Mouse (Mus musculus) CH12.LX (cell line): ENCODE results near the gene Trp53i13. TPM values are rescaled to one million over a fixed set of nuclear protein-coding genes. Genes with fewer than 3 reads are reported as not detected.

Experiments used
- DNase-seq: peaks from one replicate; pipeline ENCODE4 v3.0.0-alpha.2; 2013; ENCODE audit errors: extremely low read depth
- H3K27ac ChIP-seq: 2 replicates; pipeline ENCODE4 v1.5.1; 2012; ENCODE audit warnings: low read depth, mild to moderate bottlenecking, control low read depth, moderate library complexity; ENCODE audit not compliant: insufficient read depth
- H3K27me3 ChIP-seq: replicated peaks from 2 replicates; pipeline ENCODE3; 2012; ENCODE audit warnings: inconsistent platforms
- H3K36me3 ChIP-seq, 2 experiments: replicated peaks in 1 of 2; 2 replicates each; pipeline versions ENCODE3 to v1.6.1; 2012; ENCODE audit warnings: inconsistent platforms in 1 of 2, low read length in 1 of 2, mild to moderate bottlenecking in 1 of 2, mixed read lengths in 1 of 2, moderate library complexity in 1 of 2; ENCODE audit not compliant: control insufficient read depth in 1 of 2, insufficient read depth in 1 of 2
- H3K4me1 ChIP-seq, 2 experiments: 2 replicates each; pipeline ENCODE4 v1.6.1; 2012; ENCODE audit warnings: inconsistent platforms in 1 of 2, moderate library complexity in 1 of 2; ENCODE audit not compliant: insufficient read depth in 2 of 2, control insufficient read depth in 1 of 2
- H3K4me2 ChIP-seq: 2 replicates; pipeline ENCODE4 v1.6.1; 2012; ENCODE audit warnings: low read depth, mild to moderate bottlenecking, control low read depth; ENCODE audit not compliant: poor library complexity, insufficient read depth, severe bottlenecking
- H3K4me3 ChIP-seq, 3 experiments: fragments of 150-350 bp in 1 of 3; sonication (generic) in 1 of 3; replicated peaks in 1 of 3; 2 replicates each; pipeline versions ENCODE3 to v1.5.1; 2011 to 2012; ENCODE audit warnings: low read depth in 2 of 3, low read length in 2 of 3, mild to moderate bottlenecking in 2 of 3, moderate library complexity in 2 of 3, control low read depth in 1 of 3, improper control_type of control experiment in 1 of 3, inconsistent platforms in 1 of 3, mixed read lengths in 1 of 3; ENCODE audit not compliant: poor library complexity in 1 of 3
- H3K79me2 ChIP-seq: replicated peaks from 2 replicates; pipeline ENCODE4 v1.6.1; 2012; ENCODE audit warnings: mild to moderate bottlenecking, moderate library complexity; ENCODE audit not compliant: control insufficient read depth, poor library complexity, insufficient read depth, severe bottlenecking; ENCODE audit errors: extremely low read depth
- H3K9ac ChIP-seq: 2 replicates; pipeline ENCODE4 v1.6.1; 2012; ENCODE audit warnings: low read depth, mild to moderate bottlenecking, control low read depth, moderate library complexity; ENCODE audit not compliant: insufficient read depth
- H3K9me3 ChIP-seq: replicated peaks from 2 replicates; pipeline ENCODE3; 2012; ENCODE audit warnings: low read length, inconsistent platforms, mixed read lengths
- CHD1 ChIP-seq: IDR thresholded peaks from 2 replicates; pipeline ENCODE4 v1.6.1; 2012; ENCODE audit warnings: low read depth, low read length, improper control_type of control experiment, inconsistent platforms
- CHD2 ChIP-seq: IDR thresholded peaks from 2 replicates; pipeline ENCODE4 v1.6.1; 2011; ENCODE audit warnings: low read length, improper control_type of control experiment
- CTCF ChIP-seq, 2 experiments: IDR thresholded peaks in 1 of 2; conservative IDR thresholded peaks in 1 of 2; 2 replicates each; pipeline ENCODE4 v1.5.1; 2011 to 2012; ENCODE audit warnings: low read depth in 2 of 2, low read length in 2 of 2, improper control_type of control experiment in 1 of 2, inconsistent platforms in 1 of 2, mild to moderate bottlenecking in 1 of 2, moderate library complexity in 1 of 2
- ELF1 ChIP-seq: IDR thresholded peaks from 2 replicates; pipeline ENCODE4 v1.6.1; 2014; ENCODE audit warnings: low read depth, mild to moderate bottlenecking, inconsistent platforms, low read length, improper control_type of control experiment
- ETS1 ChIP-seq: conservative IDR thresholded peaks from 2 replicates; pipeline ENCODE4 v1.6.1; 2012; ENCODE audit warnings: low read depth, mild to moderate bottlenecking, inconsistent platforms, low read length, improper control_type of control experiment, moderate library complexity
- GABPA ChIP-seq: IDR thresholded peaks from 2 replicates; pipeline ENCODE4 v1.6.1; 2012; ENCODE audit warnings: low read depth, low read length, improper control_type of control experiment, inconsistent platforms; ENCODE audit not compliant: insufficient replicate concordance
- HCFC1 ChIP-seq: IDR thresholded peaks from 2 replicates; pipeline ENCODE4 v1.6.1; 2012; ENCODE audit warnings: low read depth, mild to moderate bottlenecking, inconsistent platforms, low read length, improper control_type of control experiment
- JUND ChIP-seq: conservative IDR thresholded peaks from 2 replicates; pipeline ENCODE4 v1.6.1; 2011; ENCODE audit warnings: low read depth, low read length, improper control_type of control experiment
- MAZ ChIP-seq: IDR thresholded peaks from 2 replicates; pipeline ENCODE4 v1.6.1; 2012; ENCODE audit warnings: low read depth, mild to moderate bottlenecking, inconsistent platforms, low read length, improper control_type of control experiment, moderate library complexity
- MEF2A ChIP-seq: IDR thresholded peaks from 2 replicates; pipeline ENCODE4 v1.6.1; 2014; ENCODE audit warnings: low read depth, mild to moderate bottlenecking, inconsistent platforms, low read length, improper control_type of control experiment, borderline replicate concordance
- NRF1 ChIP-seq: IDR thresholded peaks from 2 replicates; pipeline ENCODE4 v1.6.1; 2014; ENCODE audit warnings: low read depth, mild to moderate bottlenecking, inconsistent platforms, low read length, improper control_type of control experiment, moderate library complexity
- POLR2A ChIP-seq: IDR thresholded peaks from 2 replicates; pipeline ENCODE4 v1.6.1; 2011; ENCODE audit warnings: low read depth, mild to moderate bottlenecking, improper control_type of control experiment, low read length
- POLR2AphosphoS2 ChIP-seq: IDR thresholded peaks from 2 replicates; pipeline ENCODE4 v1.6.1; 2011; ENCODE audit warnings: low read depth, low read length, improper control_type of control experiment
- RCOR1 ChIP-seq: conservative IDR thresholded peaks from 2 replicates; pipeline ENCODE4 v1.6.1; 2012; ENCODE audit warnings: low read depth, mild to moderate bottlenecking, inconsistent platforms, low read length, improper control_type of control experiment
- SIN3A ChIP-seq: IDR thresholded peaks from 2 replicates; pipeline ENCODE4 v1.6.1; 2012; ENCODE audit warnings: low read length, improper control_type of control experiment, inconsistent platforms
- TBP ChIP-seq: conservative IDR thresholded peaks from 2 replicates; pipeline ENCODE4 v1.6.1; 2011; ENCODE audit warnings: low read depth, low read length, improper control_type of control experiment
- USF1 ChIP-seq: IDR thresholded peaks from 2 replicates; pipeline ENCODE4 v1.6.1; 2014; ENCODE audit warnings: low read depth, mild to moderate bottlenecking, inconsistent platforms, low read length, improper control_type of control experiment
- USF2 ChIP-seq: conservative IDR thresholded peaks from 2 replicates; pipeline ENCODE4 v1.6.1; 2011; ENCODE audit warnings: low read depth, low read length, improper control_type of control experiment
- ZC3H11A ChIP-seq: IDR thresholded peaks from 2 replicates; pipeline ENCODE4 v1.6.1; 2012; ENCODE audit warnings: low read depth, mild to moderate bottlenecking, inconsistent platforms, low read length, improper control_type of control experiment
- ZKSCAN1 ChIP-seq: IDR thresholded peaks from 2 replicates; pipeline ENCODE4 v1.6.1; 2012; ENCODE audit warnings: low read depth, inconsistent platforms, low read length, improper control_type of control experiment, borderline replicate concordance
- ZMIZ1 ChIP-seq: IDR thresholded peaks from 2 replicates; pipeline ENCODE4 v1.6.1; 2012; ENCODE audit warnings: low read depth, mild to moderate bottlenecking, inconsistent platforms, low read length, improper control_type of control experiment
- ZNF384 ChIP-seq: IDR thresholded peaks from 2 replicates; pipeline ENCODE4 v1.6.1; 2012; ENCODE audit warnings: low read depth, low read length, improper control_type of control experiment, inconsistent platforms
- dilution Hi-C: fragments of 300-500 bp; cut with MboI; formaldehyde crosslinking; loops from 2 replicates; pipeline ENCODE4 v1.14.3; 2020; ENCODE audit warnings: low sequenced_read_pairs; ENCODE audit not compliant: extremely low pct_unique_long_range_greater_than_20kb, extremely low pct_ligation_motif_present
- in situ Hi-C: fragments of 300-500 bp; cut with MboI; formaldehyde crosslinking; loops from 3 replicates; pipeline ENCODE4 v1.14.3; 2019; ENCODE audit warnings: low sequenced_read_pairs, low pct_ligation_motif_present, low pct_unique_long_range_greater_than_20kb, mixed read lengths
- polyA plus RNA-seq: library from polyadenylated mRNA; unstranded; fragments of >175 nt; gene quantifications from 2 replicates; pipeline ENCODE4 v1.2.1, GENCODE M21; 2012; ENCODE audit warnings: low read depth; ENCODE audit not compliant: insufficient read length
- total RNA-seq, 2 experiments: library from RNA; depleted of rRNA; stranded (reverse); fragments of 300-350 nt in 1 of 2; fragments of >200 nt in 1 of 2; gene quantifications; 2 replicates each; pipeline ENCODE4 v1.2.3; 2012 to 2014

The Trp53i13 gene
- total and polyA plus RNA-seq, 3 experiments, result 6.7 to 12.8 (median 12.6) TPM

DNA sequence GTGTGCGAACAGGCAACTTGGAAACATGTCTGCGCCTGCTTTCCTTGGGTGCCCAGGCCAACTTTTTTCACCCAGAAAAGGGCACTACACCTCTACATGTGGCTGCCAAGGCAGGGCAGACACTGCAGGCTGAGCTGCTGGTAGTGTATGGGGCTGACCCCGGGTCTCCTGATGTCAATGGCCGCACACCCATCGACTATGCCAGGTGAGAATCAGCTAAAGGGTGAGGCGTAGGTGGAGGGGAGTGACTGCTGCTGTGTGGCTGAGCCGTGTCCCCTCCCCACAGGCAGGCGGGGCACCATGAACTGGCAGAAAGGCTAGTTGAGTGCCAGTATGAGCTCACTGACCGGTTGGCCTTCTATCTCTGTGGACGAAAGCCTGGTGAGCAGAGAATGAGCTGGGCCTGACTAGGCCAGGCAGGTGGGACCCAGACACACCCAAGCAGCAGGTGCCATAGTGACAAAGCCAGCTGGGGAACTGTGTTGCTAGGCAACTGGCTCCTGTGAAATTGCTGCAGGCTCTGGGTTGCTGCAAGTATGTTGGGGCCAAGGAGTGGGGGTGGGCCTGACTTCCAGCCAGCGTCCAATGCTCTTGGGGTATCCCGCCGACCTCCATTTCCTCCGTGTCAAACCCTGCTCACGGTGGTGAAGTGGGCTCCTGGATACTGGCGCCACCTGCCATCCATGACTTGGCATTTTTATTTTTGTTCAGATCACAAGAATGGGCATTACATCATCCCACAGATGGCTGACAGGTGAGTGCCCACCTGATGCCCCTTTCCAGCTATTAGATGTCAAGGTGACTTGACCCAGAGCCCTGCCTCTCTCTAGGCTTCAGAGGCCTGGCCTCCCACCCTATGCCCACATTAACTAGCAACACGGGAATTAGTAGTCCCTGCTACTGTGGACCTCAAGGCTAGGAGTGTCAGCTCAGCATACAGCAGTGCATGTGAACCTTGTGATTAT is 15.1 kb downstream of the Trp53i13 start:
- Histone ChIP-seq H3K4me3 (no peak overlapping the region), H3K4me1 (peaks cover 8 to 39% of the 10 kb centered on the region in 2 experiments), H3K27me3 (no peaks in the 10 kb centered on the region), H3K4me2 (no peak overlapping the region), H3K9me3 (no peaks in the 10 kb centered on the region), H3K79me2 (peaks cover 10% of the 10 kb centered on the region), H3K27ac (0 out of 2 replicates have a peak overlapping the region, but pooled peaks have one; percentile 3), H3K9ac (no peak overlapping the region), H3K36me3 (peaks cover 52 to 92% of the 10 kb centered on the region in 2 experiments)
- in situ Hi-C loops, result no loop called here
- dilution Hi-C loops, result no loop called here
- no peak for TF ChIP-seq USF1
- no peak for TF ChIP-seq ZC3H11A
- TF ChIP-seq SIN3A, result no peak
- no peak for TF ChIP-seq HCFC1
- TF ChIP-seq ELF1, result no peak
- no peak for TF ChIP-seq TBP
- TF ChIP-seq POLR2A, result no peak
- no peak for TF ChIP-seq RCOR1
- TF ChIP-seq MEF2A, result no peak
- no peak for TF ChIP-seq ETS1
- no peak for TF ChIP-seq CHD2
- no peak for TF ChIP-seq JUND
- no peak for DNase-seq

DNA sequence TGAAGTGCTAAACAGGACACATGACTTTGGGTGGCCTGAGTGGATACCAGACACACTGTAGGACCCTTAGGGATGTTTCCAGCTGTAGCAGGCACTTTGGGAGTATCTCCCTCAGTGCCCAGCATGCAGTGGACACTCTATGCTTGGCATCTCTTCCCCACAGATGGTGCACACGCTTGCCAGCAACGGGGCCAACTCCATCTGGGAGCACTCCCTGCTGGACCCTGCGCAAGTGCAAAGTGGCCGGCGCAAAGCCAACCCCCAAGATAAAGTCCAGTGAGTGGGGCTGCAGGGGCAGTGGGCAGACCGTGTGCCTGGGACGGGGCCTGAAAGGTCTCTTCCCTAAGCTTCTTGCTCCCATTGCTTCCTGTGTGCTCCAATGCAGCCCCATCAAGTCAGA is 16.4 kb downstream of the Trp53i13 start:
- H3K36me3 ChIP-seq, result peaks cover 39 to 81% of the 10 kb centered on the region in 2 experiments
- no peak overlapping the region for H3K27ac ChIP-seq
- H3K27me3 ChIP-seq, result no peaks in the 10 kb centered on the region
- no peaks in the 10 kb centered on the region for H3K9me3 ChIP-seq
- DNase-seq, result no peak
- H3K4me3 ChIP-seq, result no peak overlapping the region
- TF ChIP-seq CTCF (conservative IDR thresholded peaks at IDR 0.05 in 1 of 2, IDR thresholded peaks at IDR 0.05 in 1 of 2; ENCODE audit: low read depth in 2 of 2, low read length in 2 of 2) (no peak), GABPA (no peak), ZMIZ1 (no peak), NRF1 (no peak), MAZ (no peak), POLR2AphosphoS2 (no peak), SIN3A (no peak), USF2 (no peak), RCOR1 (no peak), MEF2A (no peak), CHD1 (no peak), USF1 (no peak), ZNF384 (no peak), ZKSCAN1 (no peak)
- peaks cover 19 to 52% of the 10 kb centered on the region in 2 experiments for H3K4me1 ChIP-seq
- no peak overlapping the region for H3K4me2 ChIP-seq
- in situ Hi-C loops, result loop anchor here (5.0 kb wide), 1 partner anchor 123 kb away; no protein-coding TSS in a partner anchor
- H3K9ac ChIP-seq, result no peak overlapping the region
- peaks cover 23% of the 10 kb centered on the region for H3K79me2 ChIP-seq
- dilution Hi-C loops, result no loop called here
